Mouse (Mus musculus) lung, postnatal 0 days (tissue): ENCODE measurements at regions not wholly inside any gene's neighbourhood (a gene's known extent, or its start where the extent isn't known, plus 50 kb on each side); places are given as distances from the start of the nearest gene placed in this dataset.

ENCODE experiments used
- ATAC-seq: fragments of 200-750 bp; cut with Nextera tagmentation; 2 replicates; pipeline ENCODE4 v1.8.0; 2017; ENCODE audit warnings: moderate library complexity
- DNase-seq: peaks from one replicate; pipeline ENCODE4 v3.0.0-alpha.2; 2016; ENCODE audit warnings: low spot score
- H3K27ac ChIP-seq: fragments of 300-500 bp; sonication (generic); 2 replicates; pipeline ENCODE4 v1.5.1; 2014; ENCODE audit warnings: antibody characterized with exemption, mild to moderate bottlenecking, low read length, mixed read lengths
- H3K27me3 ChIP-seq: fragments of 300-500 bp; sonication (generic); replicated peaks from 2 replicates; pipeline ENCODE4 v1.6.1; 2014; ENCODE audit warnings: low read length, mixed read lengths; ENCODE audit not compliant: insufficient read depth
- H3K36me3 ChIP-seq: fragments of 300-500 bp; sonication (generic); 2 replicates; pipeline ENCODE4 v1.6.1; 2014; ENCODE audit warnings: low read length, mixed read lengths; ENCODE audit not compliant: insufficient read depth
- H3K4me1 ChIP-seq: fragments of 300-500 bp; sonication (generic); 2 replicates; pipeline ENCODE4 v1.6.1; 2014; ENCODE audit warnings: antibody characterized with exemption, low read depth, low read length, mixed read lengths; ENCODE audit not compliant: insufficient read depth
- H3K4me2 ChIP-seq: fragments of 300-500 bp; sonication (generic); replicated peaks from 2 replicates; pipeline ENCODE4 v1.6.1; 2014; ENCODE audit warnings: low read depth, mild to moderate bottlenecking, low read length, moderate library complexity, mixed read lengths
- H3K4me3 ChIP-seq: fragments of 300-500 bp; sonication (generic); 2 replicates; pipeline ENCODE4 v1.5.1; 2014; ENCODE audit warnings: low read depth, low read length
- H3K9ac ChIP-seq: fragments of 300-500 bp; sonication (generic); replicated peaks from 2 replicates; pipeline ENCODE4 v1.6.1; 2014; ENCODE audit warnings: low read depth, mild to moderate bottlenecking
- H3K9me3 ChIP-seq: fragments of 300-500 bp; sonication (generic); 2 replicates; pipeline ENCODE4 v1.6.1; 2016; ENCODE audit warnings: low read length, mixed read lengths
- CTCF ChIP-seq: IDR thresholded peaks from 2 replicates; pipeline ENCODE4 v1.5.1; 2016; ENCODE audit warnings: antibody characterized with exemption, mild to moderate bottlenecking
- EP300 ChIP-seq: IDR thresholded peaks from 2 replicates; pipeline ENCODE4 v1.6.1; 2016; ENCODE audit warnings: antibody characterized with exemption, mild to moderate bottlenecking, control low read depth
- WGBS: fragments of 180-500 bp; shearing (Covaris S2); extraction: QIAGEN DNeasy Blood & Tissue Kit; methylation state at CpG from one replicate; pipeline ENCODE4 v1.1.7; 2014; 5-methylcytosine and 5-hydroxymethylcytosine counted together

DNA sequence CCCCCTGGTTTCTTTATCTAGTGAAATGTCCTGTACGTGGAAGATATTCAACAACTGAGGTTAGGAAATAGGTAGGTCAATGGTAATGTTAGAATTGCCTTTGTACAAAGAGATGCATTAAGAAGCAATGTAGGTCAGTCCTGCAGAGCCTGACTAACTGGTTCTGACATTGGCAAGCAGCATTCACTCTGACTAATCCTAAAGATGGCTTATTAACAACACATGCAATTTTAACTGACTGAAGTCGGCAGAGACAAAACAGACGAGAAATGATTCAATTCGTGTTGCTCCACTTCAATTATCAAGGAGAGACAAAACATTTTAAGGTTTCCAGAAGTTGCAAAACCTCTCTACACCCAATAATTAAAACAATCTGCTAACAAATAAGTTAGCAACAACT is 470.0 kb upstream of the Cited2 start:
- no peaks in the 10 kb centered on the region for H3K27me3 ChIP-seq
- H3K4me2 ChIP-seq = no peak overlapping the region
- ATAC-seq = no peak
- H3K4me1 ChIP-seq = no peaks in the 10 kb centered on the region
- no peak overlapping the region for H3K27ac ChIP-seq
- H3K4me3 ChIP-seq = no peak overlapping the region
- no peak for DNase-seq
- no peaks in the 10 kb centered on the region for H3K9me3 ChIP-seq
- H3K36me3 ChIP-seq = no peaks in the 10 kb centered on the region
- TF ChIP-seq CTCF (no peak), EP300 (no peak)
- no peak overlapping the region for H3K9ac ChIP-seq
- WGBS = 58% methylated on average over 4 of the region's 4 CpGs

DNA sequence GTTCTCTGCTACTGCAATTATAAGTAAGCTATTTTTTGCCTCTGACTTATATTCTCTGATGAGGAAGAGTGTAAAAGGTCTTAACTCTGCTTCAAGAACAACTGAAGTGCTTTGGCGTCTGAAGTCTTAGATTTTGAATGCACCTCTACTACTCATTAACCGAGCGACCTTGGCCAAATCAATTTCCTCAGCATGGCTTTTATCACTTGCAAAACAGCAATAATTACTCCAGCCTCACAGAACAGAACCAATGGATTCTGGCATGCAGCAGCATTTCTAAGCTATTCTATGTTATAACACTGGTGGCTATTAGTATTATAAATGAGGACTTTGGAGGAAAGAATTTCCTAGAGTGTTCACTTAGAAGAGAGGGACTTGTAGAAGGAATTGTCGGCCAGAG is 462.9 kb upstream of the Cited2 start:
- DNase-seq = no peak
- ATAC-seq = no peak
- H3K9ac ChIP-seq = no peak overlapping the region
- no peak overlapping the region for H3K27ac ChIP-seq
- no peaks in the 10 kb centered on the region for H3K27me3 ChIP-seq
- TF ChIP-seq EP300 (no peak), CTCF (no peak)
- WGBS = 53% methylated on average over 4 of the region's 4 CpGs
- H3K9me3 ChIP-seq = no peaks in the 10 kb centered on the region
- H3K4me2 ChIP-seq = no peak overlapping the region
- no peak overlapping the region for H3K4me3 ChIP-seq
- H3K4me1 ChIP-seq = no peaks in the 10 kb centered on the region
- H3K36me3 ChIP-seq = no peaks in the 10 kb centered on the region

DNA sequence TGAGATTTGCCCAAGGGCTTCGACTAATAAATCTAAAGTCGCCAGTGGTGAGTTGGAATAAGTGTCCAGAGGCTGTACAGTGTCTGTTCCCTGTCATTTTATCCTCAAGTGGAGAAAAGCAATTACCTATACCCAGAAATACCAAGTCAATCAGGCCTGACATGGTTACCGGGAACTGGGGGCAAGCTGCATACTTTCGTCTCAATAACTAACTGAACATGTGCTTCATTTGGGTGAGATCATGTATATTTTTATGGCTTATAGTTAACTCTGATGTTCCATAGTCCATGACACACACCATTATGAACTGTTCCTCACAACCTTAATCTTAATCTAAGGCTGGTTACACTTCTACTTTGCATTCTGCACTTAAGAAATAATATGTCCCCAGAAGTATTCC is 462.4 kb upstream of the Cited2 start:
- WGBS = 73% methylated on average over 4 of the region's 4 CpGs
- Histone ChIP-seq H3K4me2 (no peak overlapping the region), H3K9me3 (no peaks in the 10 kb centered on the region), H3K36me3 (no peaks in the 10 kb centered on the region), H3K27me3 (no peaks in the 10 kb centered on the region), H3K4me3 (no peak overlapping the region), H3K4me1 (no peaks in the 10 kb centered on the region), H3K27ac (no peak overlapping the region), H3K9ac (no peak overlapping the region)
- ATAC-seq = no peak
- TF ChIP-seq EP300 (no peak), CTCF (no peak)
- DNase-seq = no peak

DNA sequence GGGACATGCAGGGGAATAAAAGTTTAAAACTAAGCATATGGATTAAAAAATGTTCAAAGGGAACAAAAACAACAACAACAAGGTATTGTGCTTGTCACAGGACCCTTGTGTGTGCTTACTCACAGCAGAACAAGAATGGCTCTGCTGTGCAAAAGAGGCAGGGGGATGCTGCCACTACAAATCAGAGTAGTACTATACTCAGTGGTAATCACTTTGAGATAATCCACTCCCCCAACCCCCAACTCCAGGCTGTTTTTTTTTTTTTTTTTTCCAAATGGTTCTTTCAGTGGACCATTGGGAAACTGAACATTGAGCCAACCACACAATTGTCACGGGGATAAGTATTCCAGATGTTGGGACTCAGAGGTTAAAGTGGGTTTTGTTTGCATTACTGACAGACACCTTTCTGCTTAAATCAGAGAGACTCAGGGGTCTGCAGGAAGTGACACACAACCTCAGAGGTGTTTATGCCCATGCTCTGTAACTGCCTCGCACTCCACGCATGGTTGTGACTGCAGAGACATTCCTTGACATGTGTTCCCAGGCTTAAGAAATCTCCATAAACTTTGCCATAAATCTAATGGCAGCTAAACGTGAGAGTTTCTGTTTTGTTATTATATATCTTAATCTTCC is 461.7 kb upstream of the Cited2 start:
- Histone ChIP-seq H3K9me3 (no peaks in the 10 kb centered on the region), H3K4me3 (no peak overlapping the region), H3K27ac (no peak overlapping the region), H3K9ac (no peak overlapping the region), H3K27me3 (no peaks in the 10 kb centered on the region), H3K36me3 (no peaks in the 10 kb centered on the region), H3K4me1 (no peaks in the 10 kb centered on the region), H3K4me2 (no peak overlapping the region)
- no peak for DNase-seq
- no peak for ATAC-seq
- no peak for TF ChIP-seq EP300
- TF ChIP-seq CTCF = no peak
- WGBS = 41% methylated on average over 4 of the region's 4 CpGs

DNA sequence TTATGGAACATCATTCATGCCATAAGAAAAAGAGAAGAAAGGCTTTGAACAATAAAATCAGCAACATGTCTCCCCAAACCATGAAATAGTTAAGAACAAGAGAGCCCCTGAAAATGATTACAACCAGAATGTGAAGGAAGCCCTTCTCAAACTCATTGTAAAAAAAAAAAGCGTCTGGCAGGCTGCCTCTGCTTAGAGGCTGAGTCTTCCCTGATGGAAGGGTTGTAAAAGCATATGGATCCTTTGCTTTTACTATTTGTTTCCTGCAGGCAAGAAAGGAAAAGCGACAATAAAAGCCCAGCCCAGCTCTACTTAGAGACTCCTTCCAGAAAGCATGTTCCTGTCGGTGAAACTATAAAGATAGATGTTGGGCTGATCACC is 461.2 kb upstream of the Cited2 start:
- Histone ChIP-seq H3K4me1 (no peaks in the 10 kb centered on the region), H3K4me2 (no peak overlapping the region), H3K27me3 (no peaks in the 10 kb centered on the region), H3K36me3 (no peaks in the 10 kb centered on the region), H3K9ac (no peak overlapping the region), H3K9me3 (no peaks in the 10 kb centered on the region), H3K27ac (no peak overlapping the region), H3K4me3 (no peak overlapping the region)
- DNase-seq = no peak
- 41% methylated on average over 3 of the region's 3 CpGs for WGBS
- TF ChIP-seq CTCF = no peak
- TF ChIP-seq EP300 = no peak
- ATAC-seq = no peak

DNA sequence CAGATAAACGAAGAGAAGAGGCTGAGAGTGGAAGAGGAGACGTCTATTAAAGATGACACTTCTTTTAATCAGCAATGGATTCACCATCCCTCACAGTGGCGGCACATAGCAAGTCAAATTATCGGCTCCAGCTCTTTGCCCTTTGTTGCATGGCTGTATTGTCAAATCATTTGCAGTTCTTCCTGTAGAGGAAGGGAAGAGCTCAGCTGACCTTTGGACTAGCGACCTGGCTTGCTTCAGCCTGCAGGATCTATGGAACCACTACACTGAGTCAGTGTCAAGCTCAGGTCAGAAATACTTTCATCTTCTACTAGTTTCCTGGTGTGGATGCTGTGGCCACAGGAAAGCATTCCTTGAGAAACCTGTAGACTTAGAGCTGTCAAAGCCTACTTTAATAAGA is 450.4 kb upstream of the Cited2 start:
- 64% methylated on average over 5 of the region's 5 CpGs for WGBS
- no peaks in the 10 kb centered on the region for H3K4me1 ChIP-seq
- H3K4me2 ChIP-seq = no peak overlapping the region
- H3K27me3 ChIP-seq = no peaks in the 10 kb centered on the region
- H3K4me3 ChIP-seq = no peak overlapping the region
- no peak for ATAC-seq
- H3K27ac ChIP-seq = no peak overlapping the region
- H3K36me3 ChIP-seq = no peaks in the 10 kb centered on the region
- TF ChIP-seq EP300 (no peak), CTCF (no peak)
- no peak for DNase-seq
- no peak overlapping the region for H3K9ac ChIP-seq
- no peaks in the 10 kb centered on the region for H3K9me3 ChIP-seq

DNA sequence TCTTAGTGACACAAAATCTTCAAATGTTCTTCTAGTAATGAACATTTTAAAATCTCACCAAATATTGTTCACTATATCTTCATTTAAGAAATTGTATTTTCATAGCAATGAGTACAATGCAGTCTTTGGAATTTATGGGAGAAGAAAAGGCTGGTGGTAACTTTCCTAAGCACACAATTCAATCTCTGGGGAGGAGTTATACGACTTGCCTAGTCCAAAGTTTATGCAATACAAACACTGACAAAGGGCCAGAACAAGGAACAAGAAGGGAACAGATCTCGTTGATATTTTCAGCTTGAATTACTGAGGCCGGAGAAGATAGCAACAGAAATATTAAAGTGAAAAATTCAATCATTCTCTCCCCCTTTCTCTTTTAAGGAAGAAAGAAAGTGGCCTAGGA is 449.2 kb upstream of the Cited2 start:
- WGBS = 54% methylated on average over 3 of the region's 3 CpGs
- ATAC-seq = no peak

More for the DNA sequence above, 449.2 kb upstream of the Cited2 start:
- no peak for DNase-seq
- Histone ChIP-seq H3K27me3 (no peaks in the 10 kb centered on the region), H3K27ac (no peak overlapping the region), H3K4me3 (no peak overlapping the region), H3K4me2 (no peak overlapping the region), H3K9ac (no peak overlapping the region), H3K4me1 (no peaks in the 10 kb centered on the region), H3K9me3 (no peaks in the 10 kb centered on the region), H3K36me3 (no peaks in the 10 kb centered on the region)
- no peak for TF ChIP-seq EP300
- no peak for TF ChIP-seq CTCF
